Mouse (Mus musculus): ENCODE measurements at regions not wholly inside any gene's neighbourhood (a gene's known extent, or its start where the extent isn't known, plus 50 kb on each side); places are given as distances from the start of the nearest gene placed in this dataset.

- TF ChIP-seq CTCF (IDR thresholded peaks at IDR 0.05; ENCODE audit: extremely low read depth, insufficient read length, insufficient replicate concordance, low read depth, low read length): no peak
- TF ChIP-seq POLR2A (IDR thresholded peaks at IDR 0.05; ENCODE audit: low read depth, low read length): no peak
Measured at GRCm38 (mm10) chr10:67743561-67743960, 168.9 kb downstream of the Zfp365 start.

Measured in small intestine, adult 2 months (tissue).